Mouse (Mus musculus) kidney, adult 2 months (tissue): Measurements from ENCODE around the gene Map1b. TPM values are rescaled to one million over a fixed set of nuclear protein-coding genes. Genes with fewer than 3 reads are reported as not detected.

Source experiments
- DNase-seq: peaks from one replicate; pipeline ENCODE4 v3.0.0; 2021
- H3K27ac ChIP-seq: fragments of 200-500 bp; 2 replicates; pipeline ENCODE4 v1.5.1; 2012; ENCODE audit warnings: low read depth, low read length, control low read depth, inconsistent platforms; ENCODE audit not compliant: insufficient read depth
- H3K27me3 ChIP-seq: fragments of 200-500 bp; replicated peaks from 2 replicates; pipeline ENCODE4 v1.6.1; 2012; ENCODE audit warnings: mild to moderate bottlenecking, moderate library complexity, low read length, inconsistent platforms; ENCODE audit not compliant: control insufficient read depth, insufficient read depth
- H3K36me3 ChIP-seq: fragments of 200-500 bp; 2 replicates; pipeline ENCODE4 v1.6.1; 2012; ENCODE audit warnings: mild to moderate bottlenecking, moderate library complexity, low read length, inconsistent platforms; ENCODE audit not compliant: control insufficient read depth, insufficient read depth
- H3K4me1 ChIP-seq: fragments of 200-500 bp; 2 replicates; pipeline ENCODE4 v1.6.1; 2011; ENCODE audit warnings: low read length; ENCODE audit not compliant: control insufficient read depth, insufficient read depth
- H3K4me3 ChIP-seq: fragments of 200-500 bp; 2 replicates; pipeline ENCODE4 v1.5.1; 2011; ENCODE audit warnings: mild to moderate bottlenecking, low read depth, low read length, control low read depth; ENCODE audit not compliant: insufficient read depth
- CTCF ChIP-seq: fragments of 200-500 bp; conservative IDR thresholded peaks from 2 replicates; pipeline ENCODE4 v1.5.1; 2011; ENCODE audit warnings: low read depth, mild to moderate bottlenecking, control low read depth, low read length, moderate library complexity, mixed read lengths; ENCODE audit not compliant: insufficient read depth, insufficient read length
- POLR2A ChIP-seq: fragments of 200-500 bp; IDR thresholded peaks from one replicate; pipeline ENCODE4 v1.6.1; 2011; ENCODE audit warnings: low read depth, low read length, control low read depth
- WGBS: fragments of 180-500 bp; shearing (Covaris S2); methylation state at CpG from one replicate; pipeline ENCODE4 v1.1.7; 2018; 5-methylcytosine and 5-hydroxymethylcytosine counted together
- polyA plus RNA-seq: library from polyadenylated mRNA; depleted of rRNA; stranded (reverse); fragments of >200 nt; gene quantifications from 2 replicates; pipeline ENCODE4 v1.2.3, GENCODE M21; 2012; rRNA removed

The Map1b gene
- polyA plus RNA-seq, 1 experiment, result 1.3 TPM

DNA sequence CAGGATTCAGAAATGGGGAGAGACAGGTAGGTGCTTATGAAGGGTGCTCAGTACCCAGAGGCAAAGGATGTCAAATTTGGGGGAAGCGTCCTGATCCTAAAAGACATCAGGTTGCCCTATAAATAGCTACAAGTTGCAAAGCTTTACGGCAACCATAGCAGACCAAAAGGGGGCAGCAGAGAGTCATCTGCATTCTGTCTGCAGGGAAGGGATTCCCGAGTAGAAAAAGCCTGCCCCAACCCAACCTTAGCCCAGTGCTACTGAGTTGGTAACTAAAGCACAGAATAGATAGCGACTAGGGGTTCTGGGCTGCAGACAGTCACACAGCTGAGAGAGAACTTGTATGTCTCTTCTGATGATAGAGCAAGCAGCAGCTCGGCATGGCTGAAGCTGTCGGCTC is 140.8 kb downstream of the Map1b start:
- TF ChIP-seq CTCF, result peak; percentile 78
- no peak for TF ChIP-seq POLR2A
- DNase-seq, result peak; percentile 75
- no peaks in the 10 kb centered on the region for H3K36me3 ChIP-seq
- no peaks in the 10 kb centered on the region for H3K4me1 ChIP-seq
- 37% methylated on average over 6 of the region's 6 CpGs for WGBS
- no peaks in the 10 kb centered on the region for H3K27me3 ChIP-seq
- H3K27ac ChIP-seq, result no peak overlapping the region
- H3K4me3 ChIP-seq, result no peak overlapping the region

- WGBS, result 79% methylated on average over 4 of the region's 4 CpGs
- H3K27me3 ChIP-seq, result no peaks in the 10 kb centered on the region
- H3K36me3 ChIP-seq, result no peaks in the 10 kb centered on the region
- no peak overlapping the region for H3K4me3 ChIP-seq
- no peaks in the 10 kb centered on the region for H3K4me1 ChIP-seq
- TF ChIP-seq POLR2A (no peak), CTCF (no peak)
- DNase-seq, result no peak
- H3K27ac ChIP-seq, result no peak overlapping the region
Observed at GRCm38 (mm10) chr13:99374191-99374590, 142.1 kb downstream of the Map1b start.

GRCm38 (mm10) chr13:99373684-99374083 is 142.7 kb downstream of the Map1b start:
- no peaks in the 10 kb centered on the region for H3K27me3 ChIP-seq
- WGBS, result 73% methylated on average over 7 of the region's 7 CpGs
- H3K4me3 ChIP-seq, result no peak overlapping the region
- no peak for DNase-seq
- no peak for TF ChIP-seq CTCF
- no peak for TF ChIP-seq POLR2A
- H3K27ac ChIP-seq, result no peak overlapping the region
- no peaks in the 10 kb centered on the region for H3K36me3 ChIP-seq
- no peaks in the 10 kb centered on the region for H3K4me1 ChIP-seq

Other genes with a start within 250 kb of the Map1b start
- gene Ptcd2, start 171.8 kb downstream of the Map1b start, polyA plus RNA-seq, result 27.3 and 29.4 TPM in 2 replicates
- 24.2 and 26.7 TPM in 2 replicates for gene Mrps27, start 171.8 kb downstream of the Map1b start, polyA plus RNA-seq